Mouse (Mus musculus) hindbrain, embryonic 12.5 days (tissue): ENCODE results near the gene Clec4n. TPM values are rescaled to one million over a fixed set of nuclear protein-coding genes. Genes with fewer than 3 reads are reported as not detected.
"Not testable (repeated sequence)": the region's sequence is repeated elsewhere in the genome, so short reads cannot be mapped to it uniquely, and the experiment has no call there.

Source experiments
- ATAC-seq: fragments of 200-750 bp; cut with Nextera tagmentation; 2 replicates; pipeline ENCODE4 v1.8.0; 2017; ENCODE audit warnings: moderate TSS enrichment; ENCODE audit not compliant: low FRiP score
- H3K27ac ChIP-seq: fragments of 300-500 bp; sonication (generic); 2 replicates; pipeline ENCODE4 v1.5.1; 2016; ENCODE audit warnings: mild to moderate bottlenecking
- H3K27me3 ChIP-seq: fragments of 300-500 bp; sonication (generic); 2 replicates; pipeline ENCODE4 v1.6.1; 2016; ENCODE audit warnings: mild to moderate bottlenecking
- H3K36me3 ChIP-seq: fragments of 300-500 bp; sonication (generic); 2 replicates; pipeline ENCODE4 v1.6.1; 2016; ENCODE audit warnings: mild to moderate bottlenecking
- H3K4me1 ChIP-seq: fragments of 300-500 bp; sonication (generic); 2 replicates; pipeline ENCODE4 v1.6.1; 2016
- H3K4me2 ChIP-seq: fragments of 300-500 bp; sonication (generic); replicated peaks from 2 replicates; pipeline ENCODE4 v1.6.1; 2016; ENCODE audit warnings: mild to moderate bottlenecking
- H3K4me3 ChIP-seq: fragments of 300-500 bp; sonication (generic); 2 replicates; pipeline ENCODE4 v1.5.1; 2016; ENCODE audit warnings: mild to moderate bottlenecking
- H3K9ac ChIP-seq: fragments of 300-500 bp; sonication (generic); 2 replicates; pipeline ENCODE4 v1.6.1; 2016; ENCODE audit warnings: mild to moderate bottlenecking, moderate library complexity
- H3K9me3 ChIP-seq: fragments of 300-500 bp; sonication (generic); replicated peaks from 2 replicates; pipeline ENCODE4 v1.6.1; 2016; ENCODE audit warnings: mild to moderate bottlenecking
- WGBS: fragments of 180-500 bp; shearing (Covaris S2); methylation state at CpG from one replicate; pipeline ENCODE4 v1.1.7; 2016; 5-methylcytosine and 5-hydroxymethylcytosine counted together
- polyA plus RNA-seq: library from polyadenylated mRNA; unstranded; fragments of >200 nt; fragmentation: Nextera tagmentation; extraction: Ambion mirVana; gene quantifications from 2 replicates; pipeline ENCODE4 v1.2.1, GENCODE M21; 2016

Gene Clec4n
- polyA plus RNA-seq, 1 experiment from 2014 or later, result 0.85 TPM

DNA sequence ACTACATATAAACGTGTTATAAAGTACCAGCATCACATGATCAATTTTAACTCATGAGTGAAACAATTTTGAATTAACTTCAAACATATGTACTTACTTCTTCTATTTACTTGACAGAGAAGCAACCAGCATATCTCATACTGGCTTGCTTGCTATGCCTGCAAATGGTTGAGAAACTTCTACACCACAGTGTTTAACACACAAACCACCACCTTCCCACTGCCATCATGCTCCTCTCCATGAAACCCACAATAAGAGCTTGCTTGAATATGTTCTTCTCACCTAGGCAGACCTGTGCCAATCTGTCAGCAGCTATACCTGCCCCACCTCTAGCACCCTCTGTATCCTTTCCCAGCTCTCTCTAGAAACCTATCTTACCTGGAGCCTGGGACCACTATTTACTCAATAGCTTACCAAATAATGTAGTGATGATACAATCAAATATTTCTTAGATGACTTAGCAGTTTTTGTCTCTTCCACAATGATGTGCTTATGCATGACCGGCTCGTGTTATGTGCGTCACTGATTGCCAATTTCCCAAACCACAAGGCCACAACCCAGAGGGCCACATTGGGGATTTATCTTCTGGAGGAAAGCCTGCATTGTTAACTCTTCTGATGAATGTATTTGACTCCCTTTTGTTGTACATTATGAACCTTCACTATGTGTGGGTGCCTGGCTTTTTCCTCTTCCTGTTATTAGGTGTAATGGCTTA, 30.4 kb downstream of the Clec4n start:
- H3K9ac ChIP-seq, result no peak overlapping the region
- H3K36me3 ChIP-seq, result no peaks in the 10 kb centered on the region
- H3K27me3 ChIP-seq, result no peaks in the 10 kb centered on the region
- no peaks in the 10 kb centered on the region for H3K4me1 ChIP-seq
- H3K4me3 ChIP-seq, result no peak overlapping the region
- WGBS, result 84% methylated on average over 4 of the region's 4 CpGs
- no peak overlapping the region for H3K4me2 ChIP-seq
- H3K9me3 ChIP-seq, result no peaks in the 10 kb centered on the region; the same call in 1 of the 2 replicates
- H3K27ac ChIP-seq, result no peak overlapping the region
- no peak for ATAC-seq

DNA sequence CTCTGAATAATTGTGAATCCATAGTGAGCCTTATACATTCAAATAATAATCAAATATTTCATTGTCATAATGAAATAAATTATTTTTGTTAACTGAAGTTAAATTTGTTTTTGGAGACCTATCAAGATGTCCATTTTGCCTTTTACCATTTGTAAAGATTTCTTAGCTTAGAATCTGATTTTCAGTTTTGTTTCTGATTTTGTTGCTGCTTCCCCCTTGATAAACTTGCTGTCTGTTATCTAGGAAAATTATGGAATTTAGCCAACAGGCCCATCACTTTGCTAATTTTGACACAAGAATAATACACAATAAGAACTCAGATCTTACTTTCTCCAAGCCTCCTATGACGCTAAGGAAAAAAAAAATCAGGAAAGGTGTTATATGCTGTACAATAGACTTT, 31.2 kb downstream of the Clec4n start:
- Histone ChIP-seq H3K27ac (no peak overlapping the region), H3K9me3 (no peaks in the 10 kb centered on the region; the same call in 1 of the 2 replicates), H3K9ac (no peak overlapping the region), H3K4me1 (no peaks in the 10 kb centered on the region), H3K4me2 (no peak overlapping the region), H3K36me3 (no peaks in the 10 kb centered on the region), H3K4me3 (no peak overlapping the region), H3K27me3 (no peaks in the 10 kb centered on the region)
- WGBS, result 92% methylated on average over 1 of the region's 1 CpGs
- ATAC-seq, result no peak

DNA sequence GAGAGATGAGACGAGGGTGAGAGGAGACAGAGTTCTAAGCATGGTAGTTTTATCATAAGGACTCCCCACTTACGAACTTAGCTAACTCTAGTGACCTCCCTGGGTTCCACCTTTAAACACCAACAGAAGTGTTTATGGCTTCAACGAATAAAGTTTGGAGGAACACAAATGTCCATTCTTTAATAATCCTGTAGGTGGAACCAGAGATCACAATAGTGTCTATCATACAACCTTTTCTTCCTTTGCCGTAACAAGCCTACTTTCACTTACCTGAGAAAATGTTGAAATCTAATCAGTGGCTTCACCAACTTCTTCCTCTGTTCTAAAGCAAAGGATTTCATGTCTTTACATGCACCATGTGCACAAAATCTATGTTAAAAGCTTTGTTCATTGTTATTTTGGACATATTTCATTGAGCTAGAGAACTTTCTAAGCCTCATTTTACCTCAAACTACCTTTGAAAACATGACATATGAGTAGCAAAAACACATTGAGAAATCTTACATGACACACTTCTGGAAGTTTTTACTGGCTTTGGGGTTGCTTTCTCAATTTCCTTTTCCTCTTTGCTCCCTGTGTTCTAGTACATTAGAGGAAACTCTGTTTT, 32.0 kb downstream of the Clec4n start, which contains the start of gene Clec4d:
TSS of gene Clec4d (plus strand) at position 557 of the 607 bp plus-strand sequence.
- H3K4me1 ChIP-seq, result no peaks in the 10 kb centered on the region
- H3K27me3 ChIP-seq, result no peaks in the 10 kb centered on the region
- H3K9ac ChIP-seq, result no peak within 1 kb of the TSS
- H3K4me2 ChIP-seq, result no peak within 1 kb of the TSS
- no peaks in the 10 kb centered on the region for H3K36me3 ChIP-seq
- H3K9me3 ChIP-seq, result no peaks in the 10 kb centered on the region; the same call in 1 of the 2 replicates
- ATAC-seq, result no peak
- no peak within 1 kb of the TSS for H3K27ac ChIP-seq
- H3K4me3 ChIP-seq, result no peak within 1 kb of the TSS
- 79% methylated on average over 4 of the region's 4 CpGs for WGBS

GRCm38 (mm10) chr6:123264194-123264593, 34.6 kb downstream of the Clec4n start:
- no peaks in the 10 kb centered on the region for H3K4me1 ChIP-seq
- H3K4me3 ChIP-seq, result no peak overlapping the region
- ATAC-seq, result no peak
- H3K9ac ChIP-seq, result no peak overlapping the region
- no peaks in the 10 kb centered on the region for H3K36me3 ChIP-seq
- no peaks in the 10 kb centered on the region for H3K9me3 ChIP-seq
- H3K27me3 ChIP-seq, result no peaks in the 10 kb centered on the region
- no peak overlapping the region for H3K27ac ChIP-seq
- WGBS, result 93% methylated on average over 3 of the region's 3 CpGs
- H3K4me2 ChIP-seq, result no peak overlapping the region

DNA sequence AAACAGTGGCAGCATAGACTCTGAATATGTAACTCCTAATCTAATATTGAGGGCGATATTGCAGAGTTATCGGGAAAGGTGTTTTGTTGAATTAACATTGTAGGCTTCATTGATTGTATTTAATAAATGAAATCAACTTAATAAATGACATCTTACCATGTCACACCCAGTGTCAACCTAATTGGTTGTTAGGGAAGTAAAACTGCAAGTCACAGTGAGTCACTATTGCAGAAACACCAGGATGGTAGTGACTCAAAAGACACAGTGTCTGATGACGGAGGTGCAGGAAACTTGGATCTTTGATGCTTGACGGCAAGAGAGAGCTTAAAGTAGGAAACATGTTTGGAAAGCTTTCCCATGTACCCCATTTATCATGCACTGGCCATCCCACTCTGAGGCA, 36.2 kb downstream of the Clec4n start:
- H3K4me3 ChIP-seq, result no peak overlapping the region
- H3K9ac ChIP-seq, result no peak overlapping the region
- no peaks in the 10 kb centered on the region for H3K36me3 ChIP-seq
- H3K27me3 ChIP-seq, result no peaks in the 10 kb centered on the region
- H3K4me2 ChIP-seq, result no peak overlapping the region
- no peak for ATAC-seq
- H3K27ac ChIP-seq, result no peak overlapping the region
- no peaks in the 10 kb centered on the region for H3K4me1 ChIP-seq
- WGBS, result 92% methylated on average over 4 of the region's 4 CpGs
- no peaks in the 10 kb centered on the region for H3K9me3 ChIP-seq

DNA sequence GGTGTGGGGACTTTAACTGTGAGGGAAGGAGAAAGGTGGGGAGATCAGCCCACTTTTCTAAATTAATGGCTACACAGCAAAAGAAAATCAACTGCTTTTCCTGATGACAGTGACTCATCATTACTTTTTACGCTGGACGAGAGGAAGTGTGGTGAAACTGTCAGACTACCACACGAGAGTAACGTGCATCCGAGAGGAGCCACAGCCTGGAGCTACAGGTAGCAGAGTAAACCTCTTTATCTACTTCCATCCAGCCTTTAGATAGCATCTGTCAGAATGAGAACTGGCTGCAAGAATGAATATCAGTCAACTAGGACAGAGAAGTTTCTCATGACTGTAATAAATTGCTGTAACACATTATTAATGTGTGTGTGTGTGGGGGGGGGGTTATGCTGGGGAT, 37.3 kb downstream of the Clec4n start:
- ATAC-seq, result no peak
- Histone ChIP-seq H3K36me3 (no peaks in the 10 kb centered on the region), H3K9me3 (no peaks in the 10 kb centered on the region), H3K27me3 (no peaks in the 10 kb centered on the region), H3K27ac (no peak overlapping the region), H3K4me2 (no peak overlapping the region), H3K4me3 (no peak overlapping the region), H3K9ac (no peak overlapping the region), H3K4me1 (no peaks in the 10 kb centered on the region)
- WGBS, result 88% methylated on average over 5 of the region's 5 CpGs

DNA sequence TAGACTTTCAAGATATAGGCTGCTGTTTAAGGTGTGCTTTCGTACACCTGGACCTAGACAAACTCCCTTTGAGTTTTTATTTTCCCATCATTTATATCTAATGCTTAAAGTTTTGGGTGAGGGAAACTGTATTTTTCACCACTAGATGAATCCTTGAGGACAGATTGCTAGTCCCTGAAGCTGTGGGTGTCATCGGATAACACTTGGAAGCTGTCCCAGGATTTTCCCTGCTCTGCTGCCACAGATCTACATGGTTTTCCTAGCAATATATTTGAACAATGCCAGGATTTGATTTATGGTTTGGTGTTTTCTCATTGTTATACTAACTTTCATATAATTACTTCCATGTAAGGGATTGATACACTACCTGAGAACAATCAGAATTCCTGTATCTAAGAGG, 49.8 kb downstream of the Clec4n start:
- H3K27me3 ChIP-seq, result no peaks in the 10 kb centered on the region

GRCm38 (mm10) chr6:123286311-123286710, 56.7 kb downstream of the Clec4n start:
- 86% methylated on average over 2 of the region's 2 CpGs for WGBS
- Histone ChIP-seq H3K36me3 (no peaks in the 10 kb centered on the region), H3K9ac (no peak overlapping the region), H3K4me1 (no peaks in the 10 kb centered on the region), H3K9me3 (no peaks in the 10 kb centered on the region), H3K27me3 (no peaks in the 10 kb centered on the region), H3K27ac (no peak overlapping the region), H3K4me2 (no peak overlapping the region), H3K4me3 (no peak overlapping the region)
- no peak for ATAC-seq

More for the DNA sequence above, 49.8 kb downstream of the Clec4n start:
- 90% methylated on average over 2 of the region's 2 CpGs for WGBS
- no peak overlapping the region for H3K4me2 ChIP-seq
- no peaks in the 10 kb centered on the region for H3K4me1 ChIP-seq
- no peaks in the 10 kb centered on the region for H3K9me3 ChIP-seq
- H3K9ac ChIP-seq, result no peak overlapping the region
- no peaks in the 10 kb centered on the region for H3K36me3 ChIP-seq
- no peak for ATAC-seq
- no peak overlapping the region for H3K4me3 ChIP-seq
- H3K27ac ChIP-seq, result no peak overlapping the region

DNA sequence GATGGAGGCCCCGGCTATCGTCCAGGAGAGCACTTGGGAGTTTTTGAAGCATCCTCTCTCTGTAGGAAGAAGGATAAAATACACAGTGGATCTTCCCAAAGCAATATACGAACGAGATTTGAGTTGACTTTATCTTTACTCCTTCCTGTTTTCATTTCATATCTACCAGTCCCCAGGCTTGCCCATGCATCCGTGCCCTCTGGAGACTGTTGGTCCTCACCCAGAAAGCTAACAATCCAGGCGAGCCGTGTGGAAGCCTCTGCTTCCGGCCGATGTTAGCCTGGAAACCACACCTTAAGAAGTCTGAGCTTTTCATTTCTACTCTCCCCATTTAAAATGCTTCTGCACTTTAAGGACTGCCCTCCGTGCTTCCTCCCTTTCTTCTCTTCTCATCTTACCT, 59.3 kb downstream of the Clec4n start:
- H3K9me3 ChIP-seq, result no peaks in the 10 kb centered on the region
- H3K36me3 ChIP-seq, result no peaks in the 10 kb centered on the region
- ATAC-seq, result no peak
- H3K4me3 ChIP-seq, result no peak overlapping the region
- no peaks in the 10 kb centered on the region for H3K4me1 ChIP-seq
- 84% methylated on average over 10 of the region's 10 CpGs for WGBS
- no peak overlapping the region for H3K27ac ChIP-seq
- H3K9ac ChIP-seq, result no peak overlapping the region
- no peaks in the 10 kb centered on the region for H3K27me3 ChIP-seq
- no peak overlapping the region for H3K4me2 ChIP-seq

DNA sequence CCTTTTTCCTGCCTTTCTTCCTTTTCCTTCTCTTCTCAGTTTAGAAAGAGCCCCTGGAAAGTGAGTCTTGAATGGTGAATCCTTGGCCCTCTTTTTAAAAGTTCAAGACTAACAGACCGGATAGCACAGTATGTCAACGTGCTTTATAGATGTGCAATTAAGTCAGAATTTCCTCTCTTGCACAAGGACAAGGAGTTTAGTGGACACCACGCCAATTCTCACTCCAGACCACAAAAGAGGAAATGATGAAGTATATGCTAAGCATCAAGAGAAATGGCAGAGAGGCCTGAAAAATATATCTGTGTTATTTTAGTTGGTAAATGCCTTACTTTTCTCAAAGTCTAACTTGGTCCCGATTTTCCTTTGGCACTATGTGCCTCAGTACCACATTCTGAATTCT, 60.1 kb downstream of the Clec4n start, which contains the start of gene Clec4e:
TSS of gene Clec4e (minus strand) at position 118 of the 400 bp plus-strand sequence.
- Histone ChIP-seq H3K27me3 (no peaks in the 10 kb centered on the region), H3K4me2 (no peak within 1 kb of the TSS), H3K4me1 (no peaks in the 10 kb centered on the region), H3K36me3 (no peaks in the 10 kb centered on the region), H3K27ac (no peak within 1 kb of the TSS), H3K9ac (no peak within 1 kb of the TSS), H3K4me3 (no peak within 1 kb of the TSS), H3K9me3 (no peaks in the 10 kb centered on the region)
- no peak for ATAC-seq
- 84% methylated on average over 4 of the region's 4 CpGs for WGBS

DNA sequence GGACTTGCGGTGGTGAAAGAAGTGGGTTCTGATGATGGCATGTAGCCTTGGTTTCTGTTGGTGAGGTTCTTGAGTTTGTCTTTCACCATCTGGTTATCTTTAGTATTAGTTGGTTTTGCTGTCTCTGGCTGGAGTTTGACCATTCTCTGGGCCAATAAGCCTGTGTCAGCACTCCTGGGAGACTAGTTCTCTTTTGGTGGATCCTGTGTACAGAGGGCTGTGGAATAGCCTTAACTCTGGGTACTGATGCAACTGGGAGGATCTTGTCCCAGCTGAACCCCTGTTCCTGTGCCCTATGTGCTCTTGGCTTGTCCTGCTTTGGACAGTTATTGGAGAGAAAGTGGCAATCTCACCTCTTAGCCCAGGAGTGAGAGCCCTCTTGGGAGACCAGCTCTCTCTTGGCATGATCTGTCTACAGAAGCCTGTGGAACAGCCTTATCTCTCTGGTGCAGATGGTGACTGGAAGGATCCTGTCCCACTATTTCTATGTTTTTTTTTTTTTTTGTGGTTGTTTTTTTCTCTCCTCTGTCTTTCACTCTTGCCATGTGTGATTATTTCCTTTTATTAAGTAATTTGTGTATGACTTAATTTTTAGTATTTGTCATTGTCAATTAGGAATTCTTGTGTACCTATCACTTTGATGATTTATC, 63.2 kb downstream of the Clec4n start:
- ATAC-seq, result no peak
- H3K9me3 ChIP-seq, result no peaks in the 10 kb centered on the region
- no peak overlapping the region for H3K4me2 ChIP-seq
- no peaks in the 10 kb centered on the region for H3K4me1 ChIP-seq
- 97% methylated on average over 1 of the region's 1 CpGs for WGBS
- H3K9ac ChIP-seq, result no peak overlapping the region
- H3K4me3 ChIP-seq, result no peak overlapping the region
- H3K27ac ChIP-seq, result no peak overlapping the region
- no peaks in the 10 kb centered on the region for H3K27me3 ChIP-seq
- H3K36me3 ChIP-seq, result no peaks in the 10 kb centered on the region

DNA sequence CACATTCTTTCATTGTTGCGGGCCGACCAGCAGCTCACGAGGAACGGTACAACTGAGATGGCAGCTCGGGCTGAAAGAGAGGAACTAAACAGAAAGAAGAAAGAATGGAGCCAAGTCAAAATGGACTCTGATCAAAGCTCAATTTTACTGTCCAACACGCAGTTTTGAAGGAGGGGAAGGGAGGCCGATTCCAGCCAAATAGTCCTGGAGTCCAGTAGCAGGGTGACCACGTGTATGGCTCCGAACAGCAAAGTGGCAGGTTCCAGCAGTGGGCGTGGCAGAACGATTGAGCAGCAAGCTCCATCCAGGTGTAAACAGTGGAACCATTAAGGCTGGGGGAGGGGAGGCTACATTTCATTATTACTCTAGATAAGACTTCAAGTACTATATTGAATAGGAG, 63.9 kb downstream of the Clec4n start:
- H3K36me3 ChIP-seq, H3K4me1 ChIP-seq, H3K4me3 ChIP-seq, H3K4me2 ChIP-seq, H3K27ac ChIP-seq, H3K9ac ChIP-seq, H3K9me3 ChIP-seq, ATAC-seq, H3K27me3 ChIP-seq: not testable (repeated sequence)
- 92% methylated on average over 11 of the region's 11 CpGs for WGBS
